Mouse (Mus musculus) fat pad, adult 2 months (tissue): Measurements from ENCODE around the gene Slc9a7.

Experiments
- DNase-seq: peaks from one replicate; pipeline ENCODE4 v3.0.0-alpha.2; 2011; ENCODE audit warnings: low read depth, low spot score; ENCODE audit errors: extremely low read depth

Slc9a7 gene

DNA sequence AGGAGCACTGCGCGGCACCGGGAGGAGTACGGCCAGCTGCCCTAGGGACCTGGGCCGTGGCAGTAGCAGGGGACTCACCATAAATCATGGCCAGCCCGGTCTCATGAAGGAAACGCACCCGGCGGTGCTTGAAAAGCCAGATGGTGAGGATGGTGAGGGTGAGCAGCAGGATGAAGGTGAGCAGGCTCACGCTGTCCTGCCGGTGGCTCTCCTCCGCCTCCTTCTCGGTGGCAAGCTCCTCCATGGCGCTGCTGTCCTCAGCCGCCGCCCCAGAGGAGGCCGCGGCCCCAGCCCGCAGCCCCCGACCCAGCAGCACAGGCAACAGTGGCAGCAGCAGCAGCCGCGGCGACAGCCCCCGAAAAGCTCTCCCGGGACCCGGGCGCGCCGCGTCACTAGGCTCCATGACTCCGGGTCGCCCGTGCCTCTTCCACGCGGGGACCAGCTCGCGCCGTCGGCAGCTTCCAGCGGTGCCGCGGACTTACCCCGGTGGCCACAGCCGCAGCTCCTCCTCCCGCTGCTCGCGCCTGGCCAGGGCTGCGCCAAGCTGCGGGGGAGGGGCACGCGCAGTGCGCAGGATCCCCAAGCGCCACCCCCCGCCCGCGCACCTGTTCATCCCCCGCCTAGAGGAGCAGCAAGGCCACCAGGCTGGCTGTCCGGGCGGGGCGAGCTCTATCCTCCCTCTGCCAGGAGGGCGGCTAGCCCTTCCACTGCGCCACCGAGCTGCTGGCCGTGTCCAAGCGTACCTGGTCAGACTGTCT lies at the start of gene Slc9a7:
Gene Slc9a7, minus strand, starts transcription at position 526 of the 758 bp plus-strand sequence.
- DNase-seq: no peak

DNA sequence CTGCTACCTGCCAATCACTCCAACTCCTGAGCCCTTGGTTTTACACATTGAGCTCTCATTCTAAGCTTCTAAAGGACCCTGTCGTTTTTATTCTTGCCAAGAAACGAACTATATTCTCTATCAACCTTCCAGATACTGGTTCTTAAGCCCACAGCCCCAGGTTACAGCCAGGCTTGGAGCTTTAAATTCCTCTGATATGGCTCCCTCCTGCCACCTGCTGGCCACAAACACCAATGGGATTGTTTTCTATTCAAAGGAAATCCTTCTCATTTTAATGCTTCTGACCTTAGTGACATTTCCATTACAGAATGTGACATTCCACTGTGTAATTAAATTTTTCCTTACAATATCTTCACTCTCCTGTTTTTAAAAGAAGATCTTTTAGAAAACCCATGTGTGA lies 44.1 kb upstream of the Slc9a7 start:
- no peak for DNase-seq

DNA sequence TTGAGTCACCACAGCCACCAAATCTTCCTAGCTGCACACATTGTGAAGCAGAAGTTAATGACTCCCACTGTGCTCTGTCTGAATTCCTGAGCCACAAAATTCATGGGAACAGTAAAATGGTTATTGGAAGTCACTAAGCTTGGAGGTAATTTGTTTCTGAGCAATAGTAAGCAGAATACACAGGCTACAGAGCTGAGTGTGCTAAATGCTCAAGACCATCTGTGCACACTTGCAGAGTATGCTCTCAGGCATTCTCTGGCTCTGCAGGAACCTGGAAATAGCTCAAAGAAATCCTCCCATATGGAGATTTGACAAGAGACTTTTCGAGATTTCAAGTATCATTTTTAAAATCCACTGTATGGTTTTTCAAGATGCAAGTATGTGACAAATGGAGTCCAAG lies 41.1 kb upstream of the Slc9a7 start:
- no peak for DNase-seq

DNA sequence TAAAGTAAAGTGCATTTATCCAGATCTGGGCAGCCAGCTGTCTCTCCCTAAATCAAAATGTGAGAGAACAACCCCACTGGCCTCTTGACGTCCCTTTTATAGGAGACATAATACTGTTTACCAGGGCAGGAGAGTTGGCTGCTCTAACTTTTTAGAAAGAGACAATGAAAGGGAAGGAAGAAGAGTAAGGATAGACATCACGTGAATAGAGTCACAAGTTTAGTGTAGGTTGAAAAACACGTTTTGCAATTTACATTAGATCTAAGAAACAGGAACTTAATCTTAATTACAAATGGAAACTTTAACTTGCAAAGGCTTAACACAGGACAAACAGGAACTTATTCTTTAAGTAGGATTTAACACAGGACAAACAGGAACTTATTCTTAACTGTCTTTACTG lies 15.6 kb upstream of the Slc9a7 start:
- DNase-seq: no peak

DNA sequence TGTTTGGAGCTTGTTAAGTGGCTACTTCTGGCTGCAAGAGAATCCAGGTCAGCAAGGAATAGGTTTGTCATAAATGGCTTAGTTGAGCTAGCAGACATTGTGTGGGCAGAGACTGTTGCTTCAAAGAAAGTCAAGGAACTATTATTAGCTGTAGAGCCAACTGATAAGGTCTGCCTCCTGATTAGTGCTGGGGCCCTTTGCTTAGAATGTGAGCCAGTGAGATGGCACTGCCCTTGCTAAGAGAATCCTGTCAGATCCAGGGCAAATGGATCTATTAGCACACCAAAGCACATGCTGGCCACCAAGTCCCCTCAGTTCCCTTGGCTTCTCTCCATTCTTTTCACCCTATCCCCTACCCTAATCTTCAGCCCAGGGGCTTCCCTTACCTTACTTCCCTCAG lies 14.3 kb upstream of the Slc9a7 start:
- no peak for DNase-seq

DNA sequence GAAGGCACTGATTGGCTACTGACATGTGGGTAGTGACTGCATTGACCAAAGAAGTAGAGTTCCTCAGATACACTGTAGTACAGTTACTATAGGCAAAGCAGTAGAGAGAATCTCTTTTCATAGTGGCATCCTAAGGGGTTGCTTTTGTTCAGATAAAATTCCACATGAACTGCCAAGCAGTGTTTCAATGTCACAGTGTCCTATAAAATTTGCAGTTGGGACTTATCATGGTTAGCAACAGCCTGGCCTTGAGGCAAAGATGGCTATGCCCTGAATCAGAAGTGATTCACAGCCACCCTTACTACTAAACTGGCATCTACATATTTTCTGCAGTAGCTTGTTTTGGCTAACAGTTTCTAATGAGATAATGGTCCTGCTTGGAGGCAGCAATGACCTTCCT lies 11.7 kb upstream of the Slc9a7 start:
- DNase-seq: no peak

DNA sequence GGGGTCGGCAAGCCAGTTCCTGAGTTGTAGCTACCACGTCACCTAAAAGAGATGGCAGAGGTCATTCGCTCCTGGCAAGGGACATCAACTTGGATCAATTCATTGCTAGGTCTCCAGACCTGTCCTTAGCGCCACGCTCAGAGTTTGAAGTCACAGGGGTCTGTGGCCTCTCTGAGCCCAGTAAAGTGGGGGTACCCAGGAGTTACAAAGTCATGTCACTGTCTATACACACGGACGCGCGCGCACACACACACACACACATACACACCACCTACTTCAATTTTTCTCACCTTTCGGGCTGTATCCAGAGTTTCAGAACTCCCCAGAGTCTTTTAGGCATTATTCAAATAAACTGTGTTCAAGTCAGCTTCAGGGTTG lies 422 bp upstream of the Slc9a7 start:
- DNase-seq: no peak

DNA sequence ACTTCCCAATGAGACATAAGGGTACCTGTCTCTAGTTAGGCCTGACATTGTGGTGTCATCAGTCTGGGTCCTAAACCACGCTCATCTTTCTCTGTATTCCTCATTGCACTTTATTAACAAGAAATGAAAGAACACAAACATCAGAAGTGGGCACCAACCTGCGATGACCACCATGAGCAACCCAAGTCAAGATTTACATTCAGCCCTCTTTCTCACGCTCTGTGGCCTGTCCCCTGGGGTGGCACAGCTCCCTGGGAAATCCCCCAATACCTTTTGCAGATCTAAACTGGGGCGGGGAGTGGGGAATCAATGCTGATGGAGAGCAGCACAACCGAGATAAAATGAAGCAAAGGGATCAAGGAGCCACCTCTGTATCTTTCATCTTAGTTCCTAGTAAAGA lies 892 bp downstream of the Slc9a7 start:
- DNase-seq: no peak

DNA sequence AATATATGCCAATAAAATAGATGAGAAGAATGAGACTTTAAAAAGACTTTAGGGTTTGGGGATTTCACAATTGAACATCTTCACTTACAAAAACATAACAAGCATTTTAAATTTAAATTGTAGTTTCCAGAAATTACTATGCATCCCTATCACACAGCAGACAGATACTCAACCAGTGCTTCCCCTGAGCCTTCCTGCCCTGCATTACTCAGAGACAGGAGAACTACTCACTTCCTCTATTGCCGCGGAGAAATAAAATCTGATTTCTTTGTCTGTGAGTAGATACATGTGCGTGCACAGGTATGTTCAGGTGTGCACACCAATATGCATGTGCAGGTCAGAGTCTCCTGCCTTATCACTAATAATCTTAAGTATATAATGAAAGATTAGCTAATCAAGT lies 2.9 kb downstream of the Slc9a7 start:
- no peak for DNase-seq

DNA sequence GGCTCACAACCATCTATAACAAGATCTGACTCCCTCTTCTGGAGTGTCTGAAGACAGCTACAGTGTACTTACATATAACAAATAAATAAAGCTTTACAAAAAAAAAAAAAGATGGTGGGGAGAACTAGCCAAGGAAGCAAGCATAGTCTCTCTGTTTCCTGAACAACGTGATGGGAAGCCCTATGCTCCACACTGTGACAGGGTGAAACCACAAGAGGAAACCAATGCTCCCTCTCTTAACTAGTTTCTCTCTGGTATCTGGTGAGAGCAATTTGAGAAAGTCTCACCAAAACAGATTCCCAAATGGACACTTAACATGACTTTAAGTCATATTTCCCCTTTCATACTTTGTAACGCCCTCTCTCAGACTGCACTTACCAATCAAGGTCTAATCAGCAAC lies 5.4 kb downstream of the Slc9a7 start:
- no peak for DNase-seq

DNA sequence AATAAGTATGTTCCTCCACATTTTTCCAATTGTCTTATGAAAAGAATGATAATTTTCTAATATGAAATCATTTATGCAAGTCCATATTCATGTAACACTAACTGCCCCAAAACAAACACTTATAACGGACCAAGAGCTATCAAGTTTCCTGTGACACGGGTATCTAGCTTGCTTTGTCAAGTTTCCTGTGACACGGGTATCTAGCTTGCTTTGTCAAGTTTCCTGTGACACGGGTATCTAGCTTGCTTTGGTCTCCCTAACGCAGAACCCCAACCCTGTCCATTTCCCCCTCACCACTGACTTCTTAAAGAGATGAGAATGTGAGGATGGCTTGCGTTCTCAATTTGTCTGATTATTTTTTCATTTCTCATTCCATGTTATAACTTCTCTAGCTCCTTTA lies 12.2 kb downstream of the Slc9a7 start:
- DNase-seq: no peak

DNA sequence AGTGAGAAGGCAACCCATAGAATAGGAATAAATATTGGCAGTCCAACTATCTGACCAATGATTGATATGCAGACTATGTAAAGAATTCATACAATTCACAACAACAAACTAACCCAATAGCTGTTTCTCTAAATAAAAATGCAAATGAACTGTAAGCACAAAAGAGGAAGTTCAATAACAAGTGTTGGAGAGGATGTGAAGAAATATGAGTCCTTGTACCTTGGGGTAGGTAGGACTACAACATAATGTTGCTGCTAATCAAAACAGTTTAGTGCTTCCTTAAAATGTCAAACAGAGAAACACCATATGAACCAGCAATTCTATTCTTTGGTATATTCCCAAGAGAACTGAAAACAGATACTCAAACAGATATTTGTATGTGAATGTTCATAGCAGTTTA lies 17.8 kb downstream of the Slc9a7 start:
- DNase-seq: no peak

DNA sequence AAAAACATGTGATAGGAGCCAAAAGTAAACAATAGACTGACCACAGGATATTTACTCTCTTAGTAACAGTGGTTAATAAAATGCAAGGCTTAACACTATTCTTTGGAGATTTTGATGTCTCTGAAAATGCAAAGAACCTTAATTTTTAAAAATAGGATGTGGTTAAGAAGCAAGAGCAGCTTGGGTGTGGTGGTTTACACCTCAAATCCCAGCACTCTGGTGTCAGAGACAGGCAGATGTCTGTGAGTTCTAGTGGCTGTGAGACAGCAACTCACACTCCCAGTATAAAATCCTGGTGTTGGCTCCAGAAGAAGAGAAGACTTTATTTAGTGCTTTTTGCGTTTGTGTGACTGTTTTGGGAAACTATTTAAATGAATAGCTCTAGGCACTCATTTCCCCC lies 19.6 kb downstream of the Slc9a7 start:
- DNase-seq: no peak

DNA sequence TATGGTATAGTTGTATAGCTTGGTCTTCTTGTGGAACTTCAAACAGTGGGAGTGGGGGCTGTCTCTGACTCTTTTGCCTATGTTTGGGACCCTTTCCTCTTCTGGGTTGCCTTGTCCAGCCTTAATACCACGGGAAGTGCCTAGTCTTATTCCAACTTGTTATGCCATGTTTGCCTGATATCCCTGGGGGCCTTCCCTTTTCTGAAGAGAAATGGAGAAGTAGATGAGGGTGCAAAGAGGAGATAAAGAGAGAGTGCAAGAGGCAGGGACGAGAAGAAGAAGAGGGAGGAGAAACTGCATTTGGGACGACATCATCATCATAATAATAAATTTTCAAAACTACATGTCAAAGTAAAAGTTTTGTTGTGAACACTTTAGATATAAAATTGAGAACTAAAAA lies 21.6 kb downstream of the Slc9a7 start:
- DNase-seq: no peak

DNA sequence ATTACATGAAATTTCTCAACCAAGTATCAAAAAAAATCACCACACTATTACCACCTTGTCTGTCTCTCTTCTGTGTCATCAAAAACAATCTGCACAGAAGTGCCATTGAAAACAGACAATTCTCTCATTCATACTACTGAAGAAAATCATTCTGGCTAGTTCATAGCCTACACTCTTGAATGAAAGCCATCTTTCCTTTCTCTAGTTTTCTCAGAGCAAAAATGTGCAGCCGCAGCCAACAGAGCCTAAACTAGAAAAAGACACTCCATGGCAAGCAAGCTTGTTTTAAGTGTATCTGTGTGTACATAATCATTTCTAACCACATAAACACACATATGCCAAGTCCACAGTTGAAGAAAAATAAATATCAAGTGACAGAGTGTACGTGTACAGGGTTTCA lies 27.2 kb downstream of the Slc9a7 start:
- DNase-seq: no peak

DNA sequence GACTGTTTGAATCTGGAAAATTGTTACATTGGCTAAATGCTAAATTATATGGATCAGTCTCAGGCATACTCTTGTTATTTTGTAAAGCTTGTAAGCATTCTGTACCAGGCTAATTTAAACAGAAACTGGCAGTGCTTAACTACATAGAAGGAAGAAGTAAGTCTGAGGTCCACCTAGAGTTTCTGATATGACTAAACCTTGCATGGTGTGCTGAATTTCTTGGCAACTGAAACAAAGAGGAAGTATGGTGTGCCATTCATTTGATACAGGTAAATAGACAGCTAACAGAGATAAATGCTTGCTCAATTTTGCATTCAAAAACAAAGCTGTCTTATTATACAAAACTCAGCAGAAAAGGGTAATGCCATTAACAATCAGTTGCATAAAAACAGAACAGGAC lies 63.5 kb downstream of the Slc9a7 start:
- no peak for DNase-seq

DNA sequence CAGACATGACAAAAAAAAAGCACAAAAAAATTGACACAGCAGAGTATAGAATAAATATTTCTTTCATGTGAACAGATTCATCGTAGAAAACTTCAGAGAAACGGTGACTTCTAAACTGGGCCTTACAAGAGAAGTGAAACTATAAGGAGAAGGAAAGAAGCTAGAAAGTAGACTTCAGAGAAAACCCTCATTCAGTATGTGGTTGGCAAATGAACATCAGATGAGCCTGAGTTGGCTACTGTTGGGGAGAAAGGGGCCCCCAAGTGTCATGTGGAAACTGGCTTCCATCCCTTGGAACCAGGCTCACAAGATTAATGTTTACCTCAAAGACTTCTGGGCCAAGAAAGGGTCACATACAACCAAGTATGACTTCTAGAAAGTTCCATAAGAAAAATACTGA lies 70.1 kb downstream of the Slc9a7 start:
- no peak for DNase-seq

DNA sequence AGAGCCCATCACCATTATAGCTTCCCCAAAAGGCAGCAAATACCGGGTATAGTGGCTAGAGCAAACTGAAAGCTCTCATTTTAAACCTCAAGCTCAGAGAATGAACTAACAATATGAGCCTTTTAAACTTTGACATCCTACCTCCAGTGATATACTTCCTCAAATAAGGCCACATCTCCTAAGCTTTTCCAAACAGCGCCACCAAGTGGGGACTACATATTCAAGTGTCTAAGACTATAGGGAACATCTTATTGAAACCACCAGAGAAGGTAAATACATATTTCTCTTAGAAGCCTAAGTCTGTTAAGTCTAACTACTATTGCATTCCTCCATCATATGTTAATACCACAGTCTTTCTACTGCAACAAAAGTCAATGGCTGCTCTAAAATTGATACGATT lies 106.0 kb downstream of the Slc9a7 start:
- no peak for DNase-seq

DNA sequence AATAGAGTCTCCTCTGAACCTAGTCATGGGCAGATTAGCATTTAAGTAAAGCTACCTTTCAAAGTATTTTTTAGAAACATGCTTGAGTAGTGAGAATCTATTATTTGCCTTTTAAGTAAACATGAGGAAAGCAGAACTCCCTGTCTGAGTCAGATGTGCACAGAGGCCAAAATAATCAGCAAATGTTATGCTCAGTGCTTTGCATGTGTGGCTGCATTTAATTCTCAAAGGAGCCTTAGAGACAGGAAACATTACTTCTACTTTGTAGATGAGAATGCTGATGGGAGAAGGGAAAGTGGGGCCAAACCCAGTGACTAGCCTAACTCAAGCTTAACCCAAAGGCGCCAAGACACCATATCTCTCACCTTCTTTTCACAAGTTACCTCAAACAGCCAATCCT lies 114.8 kb downstream of the Slc9a7 start:
- no peak for DNase-seq

DNA sequence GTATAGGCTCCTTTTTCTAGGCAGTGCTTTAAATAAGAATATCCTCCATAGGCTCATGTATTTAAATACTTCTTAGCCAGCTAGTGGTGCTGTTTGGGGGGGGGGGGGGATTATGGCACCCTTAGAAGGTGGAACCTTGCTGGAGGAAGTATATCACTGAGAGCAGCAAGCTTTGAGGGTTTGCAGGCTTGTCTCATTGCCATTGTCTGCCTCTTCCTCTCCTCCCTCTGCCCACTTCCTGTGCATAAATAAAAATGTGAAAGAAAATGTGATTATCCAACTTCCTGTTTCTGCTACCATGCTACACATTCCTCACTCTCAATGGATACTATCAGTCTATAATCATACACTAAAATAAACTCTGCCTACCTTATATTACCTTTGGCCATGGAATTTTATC lies 123.2 kb downstream of the Slc9a7 start:
- DNase-seq: no peak

DNA sequence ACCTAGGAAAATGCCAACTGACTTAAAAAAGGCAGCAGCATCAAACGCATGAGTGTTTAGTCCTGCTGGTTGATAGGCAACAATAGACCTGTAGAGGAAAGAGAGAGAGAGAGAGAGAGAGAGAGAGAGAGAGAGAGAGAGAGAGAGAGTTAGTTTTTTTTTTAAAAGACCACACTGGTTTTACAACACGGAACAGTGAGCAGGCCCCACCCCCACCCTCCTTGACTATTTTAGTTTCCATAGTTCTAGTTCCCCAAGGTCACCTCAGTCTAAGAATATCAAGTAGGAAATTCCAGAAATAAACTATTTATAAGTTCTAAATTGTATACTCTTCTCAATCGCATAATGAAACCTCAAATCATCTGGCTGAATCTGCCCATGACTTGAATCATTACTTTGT lies 126.6 kb downstream of the Slc9a7 start:
- DNase-seq: no peak

DNA sequence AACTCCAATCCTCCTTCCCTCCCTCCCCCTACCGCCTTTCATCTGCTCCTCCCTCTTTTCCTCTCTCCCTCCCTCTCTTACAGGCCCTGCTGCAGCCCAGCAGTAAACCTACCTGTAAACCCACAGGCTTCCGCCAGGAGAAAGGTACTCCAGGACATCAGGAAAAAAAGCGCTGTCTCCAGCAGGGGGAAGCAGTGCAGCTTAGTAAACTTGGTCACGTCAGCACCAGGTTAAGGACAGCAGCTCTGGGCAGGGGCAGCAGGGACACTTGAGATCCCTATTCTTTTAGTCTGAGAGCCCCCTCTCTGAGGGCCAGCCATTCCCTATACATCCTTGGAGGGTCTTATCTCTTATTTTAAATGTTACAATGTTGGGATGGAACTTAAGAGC lies 129.3 kb downstream of the Slc9a7 start:
- no peak for DNase-seq

DNA sequence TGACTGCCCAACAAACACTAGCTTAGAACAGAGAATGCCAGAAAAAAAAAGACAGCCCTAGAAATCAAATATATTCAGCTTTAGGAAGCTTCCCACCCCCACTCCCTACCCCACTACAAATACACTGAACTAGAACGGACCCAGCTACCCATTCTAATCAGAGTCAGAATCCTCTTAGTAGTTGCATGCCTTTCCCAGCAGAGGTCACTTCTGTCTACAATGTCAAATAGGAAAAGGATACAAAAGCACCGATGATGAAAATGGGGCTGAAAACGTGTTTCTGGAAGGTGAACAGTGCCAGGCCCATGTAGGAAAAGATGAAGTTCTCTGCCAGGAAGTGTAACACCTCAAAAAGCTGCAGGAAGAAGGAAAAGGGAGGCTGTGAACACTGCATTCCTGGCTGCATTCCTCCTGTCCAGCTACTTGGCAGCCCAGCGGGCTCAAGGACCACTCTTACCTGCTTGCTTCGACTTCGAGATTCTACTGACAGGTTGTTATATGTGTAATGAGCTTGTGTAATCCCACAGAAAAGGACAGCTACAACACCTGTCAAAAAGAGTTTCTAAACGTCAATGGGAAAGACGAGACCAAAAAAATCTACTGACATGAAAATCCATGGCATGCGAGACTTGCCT lies 129.8 kb downstream of the Slc9a7 start:
- no peak for DNase-seq
